Mouse (Mus musculus): ENCODE data around the gene Olfr401. TPM values are rescaled to one million over a fixed set of nuclear protein-coding genes. Genes with fewer than 3 reads are reported as not detected.
"Not testable (repeated sequence)": the region's sequence is repeated elsewhere in the genome, so short reads cannot be mapped to it uniquely, and the experiment has no call there.

Gene Olfr401
- total RNA-seq (2014; rRNA removed) (not detected in 2 replicates), polyA plus RNA-seq (2015; fragmentation: Nextera tagmentation; extraction: Ambion mirVana) (not detected in 2 replicates)

DNA sequence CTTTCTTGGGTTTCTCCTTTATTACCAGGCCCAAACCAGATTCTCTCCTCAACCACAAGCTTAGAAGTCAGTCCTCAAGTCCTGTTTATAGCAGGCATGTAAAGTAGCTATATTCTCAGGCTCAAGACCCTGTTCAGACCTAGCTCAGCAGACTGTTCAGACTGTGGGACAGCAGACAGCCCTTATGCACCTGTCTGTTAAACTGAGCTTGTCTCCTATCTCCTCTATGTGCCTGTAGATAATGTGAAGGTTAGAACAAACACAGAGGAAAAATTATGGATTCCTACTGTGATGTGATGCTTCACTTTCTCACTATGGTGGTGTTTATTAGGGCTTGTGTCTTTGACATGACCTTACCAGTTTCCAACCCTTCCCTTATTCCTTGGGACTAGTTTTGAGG is at the start of gene Olfr401:
Olfr401 (plus strand) TSS at position 301 of the 400 bp plus-strand sequence.
- Histone ChIP-seq H3K9me3 (ENCODE audit: low read length) (peaks cover 20% of the 10 kb centered on the region; the same call in 1 of the 2 replicates), H3K27me3 (ENCODE audit: insufficient read depth, low read length) (no peaks in the 10 kb centered on the region), H3K9ac (replicated peaks; ENCODE audit: low read length, poor library complexity, severe bottlenecking) (no peak within 1 kb of the TSS), H3K4me1 (ENCODE audit: insufficient read depth, low read length) (no peaks in the 10 kb centered on the region), H3K4me3 (ENCODE audit: low read depth, low read length) (no peak within 1 kb of the TSS), H3K4me2 (ENCODE audit: low read depth, low read length, poor library complexity, severe bottlenecking) (no peak within 1 kb of the TSS), H3K27ac (ENCODE audit: low read depth, low read length) (no peak within 1 kb of the TSS), H3K36me3 (ENCODE audit: insufficient read depth, low read length) (no peaks in the 10 kb centered on the region)
- DNase-seq (ENCODE audit: low spot score) = no peak
- no peak for TF ChIP-seq CTCF (IDR thresholded peaks at IDR 0.05)
- ATAC-seq (ENCODE audit: low FRiP score) = no peak

DNA sequence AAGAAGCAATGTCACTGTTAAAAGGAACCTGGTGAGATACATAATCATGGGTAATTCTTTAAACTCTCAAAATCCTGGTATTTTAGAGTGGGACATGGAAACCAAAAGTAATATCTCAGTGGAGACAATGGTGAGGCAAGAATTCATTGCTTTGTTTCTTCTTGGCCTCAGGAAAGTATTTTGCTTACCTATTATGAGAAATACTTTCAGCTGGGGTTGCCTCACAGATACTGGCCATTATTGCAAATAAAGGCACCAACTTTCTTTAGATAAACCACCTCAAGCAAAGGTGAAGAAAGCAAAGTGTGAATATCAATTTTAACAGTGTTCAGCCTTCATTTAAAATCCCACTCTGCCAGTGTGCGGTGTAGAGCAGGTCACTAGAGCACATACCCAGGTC is 43.9 kb upstream of the Olfr401 start, which contains the start of gene Zfp616:
Zfp616 (plus strand) TSS at position 301 of the 400 bp plus-strand sequence.
- no peaks in the 10 kb centered on the region for H3K36me3 ChIP-seq (ENCODE audit: insufficient read depth, low read length)
- WGBS = 90% methylated on average over 1 of the region's 1 CpGs
- peaks cover 14% of the 10 kb centered on the region for H3K9me3 ChIP-seq (ENCODE audit: low read length)
- H3K9ac ChIP-seq (replicated peaks; ENCODE audit: low read length, poor library complexity, severe bottlenecking) = no peak within 1 kb of the TSS
- no peaks in the 10 kb centered on the region for H3K27me3 ChIP-seq (ENCODE audit: insufficient read depth, low read length)
- no peak within 1 kb of the TSS for H3K27ac ChIP-seq (ENCODE audit: low read depth, low read length)
- no peak within 1 kb of the TSS for H3K4me2 ChIP-seq (ENCODE audit: low read depth, low read length, poor library complexity, severe bottlenecking)
- H3K4me3 ChIP-seq (ENCODE audit: low read depth, low read length) = no peak within 1 kb of the TSS
- no peaks in the 10 kb centered on the region for H3K4me1 ChIP-seq (ENCODE audit: insufficient read depth, low read length)
- ATAC-seq (ENCODE audit: low FRiP score) (no peak), DNase-seq (ENCODE audit: low spot score) (no peak)
- TF ChIP-seq CTCF (IDR thresholded peaks at IDR 0.05) = no peak

DNA sequence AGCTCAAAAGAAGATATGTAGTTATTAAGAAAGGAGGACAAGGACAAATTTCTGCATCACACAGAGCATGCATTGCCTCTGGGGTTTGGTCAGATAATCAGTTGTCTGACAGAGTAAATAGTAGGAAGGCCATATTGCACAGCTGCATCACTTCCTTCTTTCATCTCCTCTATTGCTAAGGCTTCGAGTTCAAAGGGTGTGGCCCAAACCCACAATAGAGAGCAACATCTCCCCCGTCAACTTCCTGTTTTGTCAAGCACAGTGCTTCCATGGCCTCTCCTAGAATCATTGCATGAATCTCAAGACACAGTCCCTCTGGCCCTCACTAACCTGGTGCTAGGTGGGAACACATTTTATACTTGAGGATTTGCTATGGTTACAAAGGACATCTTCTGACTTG is 12.8 kb upstream of the Olfr401 start:
- Histone ChIP-seq H3K27me3 (ENCODE audit: insufficient read depth, low read length) (no peaks in the 10 kb centered on the region), H3K4me2 (ENCODE audit: low read depth, low read length, poor library complexity, severe bottlenecking) (no peak overlapping the region), H3K9me3 (ENCODE audit: low read length) (peaks cover 7% of the 10 kb centered on the region), H3K4me3 (ENCODE audit: low read depth, low read length) (no peak overlapping the region), H3K9ac (replicated peaks; ENCODE audit: low read length, poor library complexity, severe bottlenecking) (no peak overlapping the region), H3K36me3 (ENCODE audit: insufficient read depth, low read length) (no peaks in the 10 kb centered on the region), H3K27ac (ENCODE audit: low read depth, low read length) (no peak overlapping the region), H3K4me1 (ENCODE audit: insufficient read depth, low read length) (no peaks in the 10 kb centered on the region)
- 69% methylated on average over 2 of the region's 2 CpGs for WGBS
- ATAC-seq (ENCODE audit: low FRiP score) = no peak
- no peak for TF ChIP-seq CTCF (IDR thresholded peaks at IDR 0.05)
- no peak for DNase-seq (ENCODE audit: low spot score)

DNA sequence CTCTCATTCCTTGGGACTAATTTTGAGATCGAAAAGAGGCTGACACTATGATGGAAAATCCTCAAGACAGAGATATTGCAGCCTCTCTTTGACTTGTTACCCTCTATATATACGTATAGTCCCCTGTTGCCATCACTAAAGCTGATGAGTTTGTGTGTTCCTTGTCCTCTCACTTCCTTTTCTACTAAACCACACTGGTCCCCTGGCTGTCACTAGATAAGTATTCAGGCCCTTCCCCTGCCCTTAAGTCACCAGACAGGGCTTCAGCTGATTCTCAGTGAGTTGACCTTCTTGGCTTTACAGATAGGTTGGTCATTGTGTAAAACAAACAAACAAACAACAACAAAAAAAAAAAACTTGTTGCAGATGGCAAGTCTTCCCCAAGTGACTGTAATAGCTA is 12.0 kb upstream of the Olfr401 start:
- Histone ChIP-seq H3K9me3 (ENCODE audit: low read length) (peaks cover 7% of the 10 kb centered on the region), H3K9ac (replicated peaks; ENCODE audit: low read length, poor library complexity, severe bottlenecking) (no peak overlapping the region), H3K4me2 (ENCODE audit: low read depth, low read length, poor library complexity, severe bottlenecking) (no peak overlapping the region), H3K4me3 (ENCODE audit: low read depth, low read length) (no peak overlapping the region), H3K27ac (ENCODE audit: low read depth, low read length) (no peak overlapping the region), H3K4me1 (ENCODE audit: insufficient read depth, low read length) (no peaks in the 10 kb centered on the region), H3K27me3 (ENCODE audit: insufficient read depth, low read length) (no peaks in the 10 kb centered on the region), H3K36me3 (ENCODE audit: insufficient read depth, low read length) (no peaks in the 10 kb centered on the region)
- ATAC-seq (ENCODE audit: low FRiP score) (no peak), DNase-seq (ENCODE audit: low spot score) (no peak)
- TF ChIP-seq CTCF (IDR thresholded peaks at IDR 0.05) = no peak
- 40% methylated on average over 2 of the region's 2 CpGs for WGBS

DNA sequence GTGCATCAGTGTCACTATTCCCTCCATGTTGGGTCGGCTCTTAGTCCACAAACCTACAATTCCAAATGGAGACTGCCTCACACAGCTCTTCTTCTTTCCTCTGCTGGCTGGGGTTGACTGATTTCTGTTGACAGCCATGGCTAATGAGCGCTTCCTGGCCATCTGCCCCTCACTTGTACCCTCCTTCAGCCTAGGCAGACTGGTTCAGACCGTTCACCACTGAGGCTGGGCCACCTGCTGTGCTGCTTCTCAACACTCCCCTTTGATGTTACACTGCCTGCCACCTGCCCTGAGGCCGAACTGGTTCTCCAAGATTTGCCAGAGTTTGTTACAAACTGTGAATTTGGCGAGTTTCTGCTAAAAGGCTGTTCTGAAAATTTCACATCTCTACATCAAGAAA is 8.4 kb upstream of the Olfr401 start:
- Histone ChIP-seq H3K4me3 (ENCODE audit: low read depth, low read length) (no peak overlapping the region), H3K27me3 (ENCODE audit: insufficient read depth, low read length) (no peaks in the 10 kb centered on the region), H3K9ac (replicated peaks; ENCODE audit: low read length, poor library complexity, severe bottlenecking) (no peak overlapping the region), H3K36me3 (ENCODE audit: insufficient read depth, low read length) (no peaks in the 10 kb centered on the region), H3K4me1 (ENCODE audit: insufficient read depth, low read length) (no peaks in the 10 kb centered on the region), H3K9me3 (ENCODE audit: low read length) (peaks cover 10% of the 10 kb centered on the region; the same call in 1 of the 2 replicates), H3K4me2 (ENCODE audit: low read depth, low read length, poor library complexity, severe bottlenecking) (no peak overlapping the region), H3K27ac (ENCODE audit: low read depth, low read length) (no peak overlapping the region)
- DNase-seq (ENCODE audit: low spot score) (peak; percentile 30), ATAC-seq (ENCODE audit: low FRiP score) (no peak)
- WGBS = 44% methylated on average over 5 of the region's 5 CpGs
- no peak for TF ChIP-seq CTCF (IDR thresholded peaks at IDR 0.05)

DNA sequence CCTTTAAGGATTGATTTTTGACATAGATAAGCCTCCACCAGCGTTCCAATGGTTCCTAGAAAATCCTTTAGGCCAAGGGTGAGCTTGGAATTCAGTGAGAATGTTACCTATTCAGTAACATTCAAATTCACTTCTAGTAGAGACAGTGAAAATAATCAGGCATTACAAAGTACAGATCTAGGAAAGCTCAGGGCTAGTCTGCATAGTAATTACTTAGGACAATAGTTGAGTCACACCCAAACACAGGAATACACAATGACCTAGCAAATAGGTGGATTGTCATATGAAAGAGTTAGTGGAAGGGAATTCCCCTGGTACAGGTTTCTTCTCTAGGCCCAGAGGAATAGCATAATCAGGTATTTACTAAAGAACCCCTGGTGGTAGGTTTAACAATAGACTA is 26.5 kb downstream of the Olfr401 start:
- not testable (repeated sequence) for H3K36me3 ChIP-seq (ENCODE audit: insufficient read depth, low read length); ATAC-seq (ENCODE audit: low FRiP score); H3K4me2 ChIP-seq (ENCODE audit: low read depth, low read length, poor library complexity, severe bottlenecking); H3K27me3 ChIP-seq (ENCODE audit: insufficient read depth, low read length); H3K27ac ChIP-seq (ENCODE audit: low read depth, low read length); H3K4me1 ChIP-seq (ENCODE audit: insufficient read depth, low read length); H3K4me3 ChIP-seq (ENCODE audit: low read depth, low read length); DNase-seq (ENCODE audit: low spot score); H3K9ac ChIP-seq (replicated peaks; ENCODE audit: low read length, poor library complexity, severe bottlenecking)
- peaks cover 37% of the 10 kb centered on the region for H3K9me3 ChIP-seq (ENCODE audit: low read length)
- WGBS = 36% methylated on average over 1 of the region's 1 CpGs
